Mouse (Mus musculus): Measurements from ENCODE around the gene Elovl5.

Gene Elovl5

GRCm38 (mm10) chr9:77954981-77955380 lies 37.8 kb downstream of the Elovl5 start:
- no peak for DNase-seq (ENCODE audit: low read depth, low spot score)

- DNase-seq (ENCODE audit: low read depth, low spot score), result no peak
Observed at GRCm38 (mm10) chr9:77955511-77955910, 38.3 kb downstream of the Elovl5 start.

- DNase-seq (ENCODE audit: low read depth, low spot score), result no peak
Observed at GRCm38 (mm10) chr9:77955964-77956363, 38.8 kb downstream of the Elovl5 start.

GRCm38 (mm10) chr9:77958327-77958726 lies 41.2 kb downstream of the Elovl5 start:
- DNase-seq (ENCODE audit: low read depth, low spot score), result no peak

GRCm38 (mm10) chr9:77959759-77960158 lies 42.6 kb downstream of the Elovl5 start:
- DNase-seq (ENCODE audit: low read depth, low spot score), result no peak

- no peak for DNase-seq (ENCODE audit: low read depth, low spot score)
Observed at GRCm38 (mm10) chr9:77961350-77961749, 44.2 kb downstream of the Elovl5 start.

- no peak for DNase-seq (ENCODE audit: low read depth, low spot score)
Observed at GRCm38 (mm10) chr9:77964084-77964483, 46.9 kb downstream of the Elovl5 start.

GRCm38 (mm10) chr9:77965287-77965686 lies 48.1 kb downstream of the Elovl5 start:
- no peak for DNase-seq (ENCODE audit: low read depth, low spot score)

- DNase-seq (ENCODE audit: low read depth, low spot score), result no peak
Observed at GRCm38 (mm10) chr9:77965768-77966552, 48.8 kb downstream of the Elovl5 start.

- DNase-seq (ENCODE audit: low read depth, low spot score), result no peak
Observed at GRCm38 (mm10) chr9:77966861-77967260, 49.7 kb downstream of the Elovl5 start.

- peak; percentile 88 for DNase-seq (ENCODE audit: low read depth, low spot score)
Observed at GRCm38 (mm10) chr9:77967584-77968163, 50.5 kb downstream of the Elovl5 start.

- no peak for DNase-seq (ENCODE audit: low read depth, low spot score)
Observed at GRCm38 (mm10) chr9:77969192-77969953, 52.2 kb downstream of the Elovl5 start.

GRCm38 (mm10) chr9:77979000-77979399 lies 61.8 kb downstream of the Elovl5 start:
- DNase-seq (ENCODE audit: low read depth, low spot score), result no peak

- DNase-seq (ENCODE audit: low read depth, low spot score), result no peak
Observed at GRCm38 (mm10) chr9:77982616-77983015, 65.5 kb downstream of the Elovl5 start.

GRCm38 (mm10) chr9:77983521-77983920 lies 66.4 kb downstream of the Elovl5 start:
- no peak for DNase-seq (ENCODE audit: low read depth, low spot score)

GRCm38 (mm10) chr9:77986153-77986795 lies 69.1 kb downstream of the Elovl5 start:
- DNase-seq (ENCODE audit: low read depth, low spot score), result no peak

GRCm38 (mm10) chr9:77989626-77990025 lies 72.5 kb downstream of the Elovl5 start:
- DNase-seq (ENCODE audit: low read depth, low spot score), result no peak

GRCm38 (mm10) chr9:77990278-77990677 lies 73.1 kb downstream of the Elovl5 start:
- DNase-seq (ENCODE audit: low read depth, low spot score), result no peak

- peak; percentile 78 for DNase-seq (ENCODE audit: low read depth, low spot score)
Observed at GRCm38 (mm10) chr9:77991650-77992049, 74.5 kb downstream of the Elovl5 start.

- no peak for DNase-seq (ENCODE audit: low read depth, low spot score)
Observed at GRCm38 (mm10) chr9:77992276-77992675, 75.1 kb downstream of the Elovl5 start.

- no peak for DNase-seq (ENCODE audit: low read depth, low spot score)
Observed at GRCm38 (mm10) chr9:77993101-77993500, 75.9 kb downstream of the Elovl5 start.

Data from telencephalon, adult 2 months (tissue).